Mouse (Mus musculus) layer of hippocampus, adult 9-11 months (tissue): ENCODE measurements around the gene Gm3435.
"Not testable (repeated sequence)": the region's sequence is repeated elsewhere in the genome, so short reads cannot be mapped to it uniquely, and the experiment has no call there.

Experiments
- DNase-seq: peaks from one replicate; pipeline ENCODE4 v3.0.0; 2022

Gm3435 gene

DNA sequence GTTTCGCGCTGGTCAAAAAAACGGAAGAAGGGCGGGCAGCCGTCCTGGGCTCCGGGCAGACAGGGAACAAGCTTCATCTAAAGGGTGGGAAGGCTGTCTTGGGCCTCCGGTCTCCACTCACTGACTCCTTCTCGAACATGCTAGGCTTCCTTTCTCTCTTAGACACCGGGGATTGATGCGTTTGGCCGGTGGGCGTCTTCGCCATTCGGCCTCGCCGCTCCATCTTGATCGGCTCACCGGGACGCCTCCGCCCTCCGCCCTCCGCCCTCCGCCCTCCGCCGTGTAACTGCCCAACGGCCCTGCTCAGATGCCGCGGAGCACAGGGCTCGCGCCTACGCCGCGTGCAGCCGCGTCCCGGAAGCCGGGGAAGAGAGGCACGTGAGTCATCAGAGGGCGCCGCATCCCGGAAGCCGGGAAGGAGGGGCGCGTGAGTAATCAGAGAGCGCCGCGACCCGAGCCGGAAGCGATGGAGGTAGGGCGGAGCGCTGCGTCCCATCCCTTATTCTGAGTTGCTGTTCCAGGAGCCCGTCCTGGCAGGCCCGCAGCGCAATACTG, 31.3 kb downstream of the Gm3435 start, which contains the start of the genes Ermard, Tcte3 and Gm3448:
Gene Ermard (plus strand): TSS at position 34 of the 555 bp plus-strand sequence.
Gene Tcte3 (minus strand): TSS at position 314 of the 555 bp plus-strand sequence.
Gene Gm3448 (minus strand): TSS at position 363 of the 555 bp plus-strand sequence.
- not testable (repeated sequence) for DNase-seq

DNA sequence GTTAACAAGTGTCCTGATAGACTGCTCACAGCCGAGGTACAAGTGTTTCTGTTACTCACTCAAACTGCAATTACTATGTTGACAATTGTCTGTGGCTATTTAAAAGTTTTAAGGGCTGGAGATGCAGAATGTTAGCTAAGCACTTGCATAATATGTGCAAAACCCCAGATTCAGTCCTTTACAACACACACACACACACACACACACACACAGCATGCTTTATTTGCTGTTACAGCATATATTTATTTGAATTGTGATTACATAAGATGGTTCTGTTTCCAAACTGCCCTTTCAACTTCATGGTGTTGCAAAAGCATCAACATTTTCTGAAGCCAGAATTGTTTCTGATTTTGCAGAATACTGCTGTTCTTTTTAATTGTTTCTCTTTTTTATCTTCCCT, 40.4 kb downstream of the Gm3435 start:
- DNase-seq = not testable (repeated sequence)

DNA sequence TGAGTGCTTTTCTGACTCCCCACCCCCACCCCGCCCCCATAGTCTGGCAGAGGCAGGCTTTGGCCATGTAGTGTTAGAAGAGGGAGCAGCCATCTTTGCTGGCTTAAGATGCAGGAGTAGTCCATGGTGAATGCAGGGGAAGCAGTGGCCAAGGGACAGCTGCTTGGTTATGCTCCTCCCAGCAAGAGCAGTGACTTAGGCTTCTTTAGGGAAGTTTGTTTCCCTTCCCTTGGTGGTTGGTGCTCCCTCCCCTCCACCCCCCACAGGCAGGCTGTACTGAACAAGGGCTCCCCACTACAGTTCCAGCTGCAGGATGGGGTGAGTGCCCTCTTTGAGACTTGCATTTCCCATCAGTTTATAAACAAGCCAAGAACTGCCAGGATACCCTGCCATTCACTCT, 42.8 kb downstream of the Gm3435 start:
- not testable (repeated sequence) for DNase-seq

GRCm38 (mm10) chr17:15053183-15053828, 43.3 kb downstream of the Gm3435 start:
- not testable (repeated sequence) for DNase-seq

- not testable (repeated sequence) for DNase-seq
Measured at GRCm38 (mm10) chr17:15053829-15054200, 43.8 kb downstream of the Gm3435 start.

DNA sequence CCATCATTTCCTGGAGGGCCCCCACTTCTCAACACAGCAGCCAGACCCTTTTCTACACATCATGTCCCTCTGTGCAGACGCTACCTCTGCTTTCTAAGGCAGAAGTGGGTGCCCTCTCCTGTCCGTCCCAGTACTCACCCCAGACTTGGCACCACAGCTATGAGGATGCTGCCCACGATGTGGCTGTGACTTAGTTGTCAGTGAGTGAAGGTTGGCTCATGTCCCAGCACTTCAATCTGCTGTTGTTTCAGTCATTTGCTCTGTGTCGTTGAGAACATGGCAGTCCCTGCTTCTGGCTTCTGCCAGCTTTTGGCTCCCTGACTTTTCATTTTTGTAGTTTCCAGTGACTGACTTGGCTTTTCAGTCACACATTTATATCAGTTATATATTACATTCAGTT, 45.9 kb downstream of the Gm3435 start:
- peak; percentile 91 for DNase-seq

GRCm38 (mm10) chr17:15058161-15058591, 48.2 kb downstream of the Gm3435 start:
- no peak for DNase-seq

DNA sequence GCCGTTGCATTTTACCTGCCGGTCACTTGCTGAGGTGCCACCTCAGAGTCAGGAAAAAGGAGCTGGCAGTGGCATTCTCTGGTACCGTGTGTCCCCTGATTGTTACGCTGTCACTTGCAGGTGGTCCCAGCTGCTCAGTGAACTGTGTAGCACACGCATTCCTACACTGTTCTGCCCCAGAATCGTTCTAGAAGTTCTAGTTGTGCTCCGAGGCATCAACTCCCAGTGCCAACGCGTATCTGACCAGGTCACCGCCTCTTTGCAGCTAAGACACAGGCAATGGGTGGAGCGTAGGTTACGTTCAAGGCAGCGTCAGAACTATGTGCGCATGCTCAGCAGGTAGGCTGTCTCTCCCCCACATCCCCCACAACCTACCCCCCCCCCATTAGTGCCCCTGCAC, 49.7 kb downstream of the Gm3435 start:
- no peak for DNase-seq

- no peak for DNase-seq
Measured at GRCm38 (mm10) chr17:15060356-15060755, 50.4 kb downstream of the Gm3435 start.

DNA sequence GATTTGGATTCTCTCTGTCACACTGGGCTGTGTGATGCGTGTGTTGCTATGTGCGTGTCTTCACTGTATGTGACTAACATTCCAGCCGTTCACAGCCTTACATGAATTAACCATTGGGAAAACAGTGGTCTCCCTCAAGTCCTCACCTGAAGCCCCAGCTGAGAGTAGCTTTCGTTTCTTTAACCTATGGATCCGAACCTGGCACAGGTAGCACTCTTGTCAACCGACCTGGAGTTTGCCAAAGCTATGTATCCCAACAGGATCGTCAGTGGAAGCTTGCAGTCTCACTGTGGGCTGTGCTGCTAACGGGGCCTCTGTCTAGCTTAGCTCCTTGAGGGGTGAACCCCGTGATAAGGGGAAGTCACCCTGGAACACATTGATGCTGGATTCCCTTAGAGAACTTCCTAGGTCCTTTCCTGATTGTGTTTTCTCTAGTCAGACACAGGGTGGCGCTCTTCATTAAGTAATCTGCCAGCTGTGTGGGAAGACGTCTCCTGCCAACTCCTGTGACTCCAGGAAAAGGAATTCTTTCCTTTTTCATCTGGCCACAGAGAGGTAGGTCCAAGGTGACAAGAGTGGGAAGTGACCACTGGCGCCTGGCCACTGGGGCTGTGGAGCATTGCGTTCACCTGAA, 55.5 kb downstream of the Gm3435 start:
- DNase-seq = no peak

- no peak for DNase-seq
Measured at GRCm38 (mm10) chr17:15066066-15066465, 56.1 kb downstream of the Gm3435 start.

DNA sequence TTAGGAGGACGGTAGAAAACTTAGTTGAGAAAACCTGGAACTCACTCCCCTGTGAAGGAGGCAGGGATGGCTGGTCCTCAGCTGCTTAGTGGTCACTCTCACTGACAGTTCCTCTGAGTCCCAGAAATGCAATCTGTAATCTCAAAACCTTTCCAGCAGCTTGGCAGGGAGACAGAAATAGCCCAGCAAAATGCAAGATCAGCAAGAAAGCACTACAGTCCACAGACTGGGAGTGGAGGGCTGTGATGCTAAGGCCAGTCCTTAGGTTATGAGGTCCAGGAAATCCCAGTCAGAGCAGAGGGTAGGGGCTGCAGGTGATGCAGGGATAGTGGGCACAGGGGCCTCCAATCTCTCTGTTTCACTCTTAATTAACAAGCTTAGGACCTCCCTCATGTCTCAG, 56.9 kb downstream of the Gm3435 start:
- DNase-seq = no peak

- DNase-seq = no peak
Measured at GRCm38 (mm10) chr17:15068040-15068792, 58.2 kb downstream of the Gm3435 start.

DNA sequence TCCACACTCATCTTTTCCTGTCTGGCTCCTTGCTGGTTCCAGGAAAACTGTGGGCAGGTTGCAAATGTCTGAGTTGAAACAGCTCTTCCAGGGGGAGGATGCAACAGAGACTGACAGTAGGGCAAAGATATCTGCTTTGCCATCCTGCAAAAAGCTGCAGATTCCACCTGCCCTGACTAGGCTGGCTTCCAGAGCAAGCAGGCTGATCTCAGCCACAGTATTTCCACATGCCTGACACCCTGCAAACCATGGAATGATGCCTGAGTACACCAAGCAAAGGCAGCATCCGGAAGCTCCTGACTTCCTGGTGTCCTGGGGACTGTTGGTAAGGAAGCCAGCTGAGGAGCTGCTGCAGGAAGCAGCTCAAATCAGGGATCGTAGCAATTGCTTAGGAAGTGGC, 59.1 kb downstream of the Gm3435 start:
- DNase-seq = peak; percentile 42
